Mouse (Mus musculus) gastrocnemius, adult 8-10 months (tissue): ENCODE data around the gene 4930432K21Rik. TPM values are rescaled to one million over a fixed set of nuclear protein-coding genes. Genes with fewer than 3 reads are reported as not detected.

Experiments used
- DNase-seq, 2 experiments: peaks; one replicate each; pipeline ENCODE4 v3.0.0; 2022; ENCODE audit warnings: low spot score in 2 of 2
- microRNA-seq: library from miRNA; unstranded; fragments of <30 nt; microRNA quantifications from one replicate; pipeline ENCODE4 v1.2.0, GENCODE M21; 2022
- total RNA-seq, 4 experiments: library from RNA; stranded (reverse); gene quantifications; 2 replicates each; pipeline ENCODE4 v1.2.4; 2022

Gene 4930432K21Rik
- total RNA-seq, 4 experiments from 2014 or later = 0.16 to 0.46 (median 0.30) TPM

GRCm38 (mm10) chr8:84206666-84207065 lies 58.8 kb downstream of the 4930432K21Rik start:
- no peak for DNase-seq

GRCm38 (mm10) chr8:84207811-84208210 lies 60.0 kb downstream of the 4930432K21Rik start:
- DNase-seq = peak in 1 of 2 experiments; percentile 39

DNA sequence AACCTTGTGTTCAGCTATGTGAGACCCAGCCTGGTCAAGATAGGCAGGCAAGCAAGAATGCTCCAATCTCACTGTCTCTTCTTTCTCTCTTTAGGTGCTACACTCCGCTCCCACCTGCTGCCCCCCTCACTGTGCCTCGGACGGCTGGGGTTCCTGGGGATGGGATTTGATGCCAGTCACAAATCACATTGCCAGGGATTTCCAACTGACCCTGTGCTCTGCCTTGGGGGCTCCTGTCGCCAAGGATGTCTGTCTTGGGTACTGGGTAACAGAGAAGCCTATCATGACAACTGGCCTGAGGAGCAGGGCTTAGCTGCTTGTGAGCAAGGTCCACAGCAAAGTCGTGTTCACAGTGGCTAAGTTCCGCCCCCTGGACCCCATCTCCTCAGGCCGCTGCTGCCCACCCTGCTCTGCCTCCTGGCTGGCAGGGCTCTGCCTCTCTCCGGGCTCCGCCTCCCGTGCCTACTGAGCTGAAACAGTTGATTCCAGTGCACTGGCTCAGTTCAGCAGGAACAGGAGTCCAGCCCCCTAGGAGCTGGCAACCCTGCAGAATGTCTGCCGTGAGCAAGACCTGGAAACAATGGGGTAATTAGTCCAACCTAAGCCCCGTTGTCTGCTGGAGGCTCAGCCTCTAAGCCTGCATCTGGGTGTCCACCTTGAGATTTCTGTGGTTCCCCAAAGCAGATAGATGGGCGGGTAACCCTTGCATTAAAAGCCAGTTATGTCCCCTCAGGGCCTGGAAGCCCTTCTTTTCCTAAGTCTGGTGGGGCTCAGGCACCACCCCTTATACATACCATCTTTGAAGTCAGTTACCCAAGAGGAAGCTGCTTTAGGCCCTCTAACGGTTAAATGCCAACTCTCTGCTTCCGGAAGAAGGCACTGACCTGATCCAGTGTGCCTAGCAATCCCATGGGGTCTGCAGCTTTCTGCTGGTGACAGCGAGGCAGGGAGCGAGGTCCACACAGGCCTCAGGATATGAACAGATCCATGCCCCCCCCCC lies 60.9 kb downstream of the 4930432K21Rik start:
- DNase-seq = no peak

DNA sequence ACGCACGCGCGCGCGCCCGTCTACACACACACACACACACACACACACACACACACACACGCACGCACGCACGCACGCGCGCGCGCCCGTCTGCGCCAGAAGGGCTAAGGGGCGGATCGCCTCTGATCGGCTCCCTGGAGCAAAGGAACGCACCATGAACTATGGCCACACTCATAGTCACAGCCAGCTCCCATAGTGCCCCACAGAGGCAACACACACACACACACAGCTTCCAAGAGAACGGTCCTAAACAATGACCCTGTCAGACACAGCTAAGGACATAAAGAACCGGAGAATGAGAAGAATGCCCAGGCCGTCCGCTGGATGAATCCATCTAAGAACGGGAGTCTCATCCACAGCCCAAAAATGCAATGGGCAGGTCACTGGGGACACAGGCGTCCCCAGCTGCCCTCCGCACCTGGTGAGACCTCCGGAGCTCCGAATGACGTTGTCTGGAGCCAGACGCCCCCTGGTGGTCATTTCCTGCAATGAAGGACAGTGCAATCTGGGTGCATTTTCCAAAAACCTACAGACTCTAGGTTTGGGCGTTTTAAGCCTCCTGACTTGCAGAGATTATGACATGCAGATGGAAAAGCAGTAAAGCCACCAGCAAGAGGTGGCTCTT lies 62.5 kb downstream of the 4930432K21Rik start:
- peak; percentile 70 to 76 for DNase-seq

DNA sequence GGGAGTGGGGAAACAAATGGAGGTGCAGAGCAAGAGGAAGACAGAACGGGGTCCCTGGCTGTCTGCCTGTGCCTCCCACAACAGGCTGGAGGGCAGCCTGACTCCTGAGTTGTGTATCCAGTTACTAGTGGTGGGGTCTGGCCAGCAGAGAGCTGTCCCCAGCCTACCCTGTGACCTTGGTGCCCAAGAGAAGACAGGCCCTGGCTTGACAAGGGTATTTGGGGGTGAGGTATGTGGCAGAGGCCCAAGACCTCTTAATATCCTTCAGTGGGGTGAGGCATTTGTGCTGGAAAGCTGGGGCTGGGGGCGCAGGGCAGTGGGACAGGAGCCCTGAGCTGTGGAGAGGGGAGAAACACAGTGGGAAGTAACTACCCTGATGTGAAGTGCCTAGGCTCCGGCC lies 63.4 kb downstream of the 4930432K21Rik start:
- DNase-seq = no peak

DNA sequence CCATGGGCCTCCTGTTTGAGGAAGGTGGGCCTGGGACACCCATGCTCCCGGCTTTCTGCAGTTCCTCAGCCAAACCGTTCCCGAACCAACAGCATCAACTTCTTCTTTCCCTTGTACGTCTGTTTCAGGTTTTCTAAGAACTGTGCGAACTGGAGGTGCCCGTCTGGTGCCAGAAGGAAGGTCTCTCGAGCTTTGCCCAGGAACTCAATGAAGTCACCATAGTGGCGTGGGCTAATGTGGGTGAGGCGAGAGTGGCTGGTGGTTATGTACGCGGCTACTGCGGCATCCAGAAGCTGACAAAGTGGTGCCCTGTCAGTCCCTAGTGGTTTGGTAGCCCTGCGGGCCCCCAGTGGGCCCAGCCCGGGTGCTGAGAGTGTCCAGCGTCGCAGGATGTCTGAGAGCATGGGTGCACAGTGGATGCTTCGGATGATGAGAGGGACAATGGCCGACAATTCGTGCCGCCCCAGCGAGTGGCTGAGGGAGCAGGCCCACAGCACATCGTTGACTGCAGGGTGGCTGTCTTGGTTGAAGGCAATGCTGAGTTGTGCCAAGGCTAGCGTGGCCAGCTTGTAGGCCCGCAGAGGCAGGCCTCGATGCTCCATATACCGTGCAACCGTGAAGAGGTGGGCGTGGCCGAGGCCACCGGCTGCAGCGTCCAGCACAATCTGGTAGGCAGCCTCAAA lies 64.2 kb downstream of the 4930432K21Rik start:
- no peak for DNase-seq

- no peak for DNase-seq
These were observed 65.5 kb downstream of the 4930432K21Rik start for GRCm38 (mm10) chr8:84213277-84213676.

- no peak for DNase-seq
These were observed 69.4 kb downstream of the 4930432K21Rik start for GRCm38 (mm10) chr8:84217206-84217605.

- no peak for DNase-seq
These were observed 70.3 kb downstream of the 4930432K21Rik start for GRCm38 (mm10) chr8:84218143-84218542.

GRCm38 (mm10) chr8:84220105-84220504 lies 72.3 kb downstream of the 4930432K21Rik start:
- DNase-seq = no peak

Small RNAs within 50 kb of the gene (microRNA-seq; reads per million reads assigned to microRNA genes)
- gene Gm25110 (not detected), gene Mir181c (113 reads per million, percentile 52 among the genes with 10 or more reads in this experiment), gene Mir181d (157 reads per million, percentile 56 among the genes with 10 or more reads in this experiment), gene Mir23a (55,828 reads per million, percentile 98 among the genes with 10 or more reads in this experiment), gene Mir24-2 (not detected), gene Mir27a (711 reads per million, percentile 74 among the genes with 10 or more reads in this experiment), gene Mir3074-2 (not detected)

Other genes starting within 250 kb of the 4930432K21Rik start
- 10 to 100 TPM in 2 of 4 experiments, 1 to 10 TPM in 2; 9.8 to 17.5 (median 12.5) TPM for gene Adgrl1, start 247.9 kb upstream of the 4930432K21Rik start, total RNA-seq
- under 1 TPM; 0.24 to 0.94 (median 0.58) TPM for gene Gm10644, start 192.8 kb upstream of the 4930432K21Rik start, total RNA-seq
- gene Asf1b, start 192.5 kb upstream of the 4930432K21Rik start, total RNA-seq = under 1 TPM; 0.31 to 0.56 (median 0.41) TPM
- 100 to 1,000 TPM; 144 to 161 (median 159) TPM for gene Prkaca, start 175.0 kb upstream of the 4930432K21Rik start, total RNA-seq
- 10 to 100 TPM; 14.6 to 17.7 (median 16.2) TPM for gene Samd1, start 150.4 kb upstream of the 4930432K21Rik start, total RNA-seq
- not detected for gene 1700067K01Rik, start 146.5 kb upstream of the 4930432K21Rik start, total RNA-seq
- gene 2210011C24Rik, start 135.9 kb upstream of the 4930432K21Rik start, total RNA-seq = 1 to 10 TPM; 1.1 to 3.9 (median 2.5) TPM
- gene Palm3, start 126.6 kb upstream of the 4930432K21Rik start, total RNA-seq = under 1 TPM in 2 of 4 experiments, not detected in 2; 0.11 to 0.16 TPM
- gene Il27ra, start 105.4 kb upstream of the 4930432K21Rik start, total RNA-seq = under 1 TPM; 0.27 to 0.56 (median 0.43) TPM
- not detected for gene Rln3, start 103.0 kb upstream of the 4930432K21Rik start, total RNA-seq
- gene Gm10643, start 82.9 kb upstream of the 4930432K21Rik start, total RNA-seq = 1 to 10 TPM in 2 of 4 experiments, under 1 TPM in 2; 0.77 to 1.4 (median 1.1) TPM
- gene Rfx1, start 81.2 kb upstream of the 4930432K21Rik start, total RNA-seq = 1 to 10 TPM; 3.1 to 4.9 (median 3.8) TPM
- gene Dcaf15, start 43.3 kb upstream of the 4930432K21Rik start, total RNA-seq = 1 to 10 TPM; 4.3 to 5.2 (median 4.7) TPM
- not detected for gene Podnl1, start 22.0 kb upstream of the 4930432K21Rik start, total RNA-seq
- 10 to 100 TPM; 14.0 to 20.0 (median 15.4) TPM for gene Cc2d1a, start 89 bp upstream of the 4930432K21Rik start, total RNA-seq
- not detected for gene Nanos3, start 37.2 kb downstream of the 4930432K21Rik start, total RNA-seq
- 1 to 10 TPM; 6.8 to 7.9 (median 7.0) TPM for gene Zswim4, start 89.0 kb downstream of the 4930432K21Rik start, total RNA-seq
- gene D8Ertd738e, start 101.7 kb downstream of the 4930432K21Rik start, total RNA-seq = 100 to 1,000 TPM; 142 to 179 (median 152) TPM
- 10 to 100 TPM; 13.3 to 18.8 (median 16.4) TPM for gene Mri1, start 109.3 kb downstream of the 4930432K21Rik start, total RNA-seq
- gene Ccdc130, start 122.4 kb downstream of the 4930432K21Rik start, total RNA-seq = 1 to 10 TPM; 4.7 to 8.2 (median 5.8) TPM
- 1 to 10 TPM; 2.2 to 4.6 (median 3.1) TPM for gene Cacna1a, start 240.4 kb downstream of the 4930432K21Rik start, total RNA-seq